Mouse (Mus musculus) frontal cortex, adult 2 months (tissue): ENCODE measurements around the gene Spink2. TPM values are rescaled to one million over a fixed set of nuclear protein-coding genes. Genes with fewer than 3 reads are reported as not detected.

Experiments used
- DNase-seq, 2 experiments: peaks; one replicate each; pipeline ENCODE4 v3.0.0; 2022; ENCODE audit warnings: low spot score in 1 of 2; ENCODE audit errors: extremely low spot score in 1 of 2
- polyA plus RNA-seq: library from polyadenylated mRNA; depleted of rRNA; stranded (reverse); fragments of >200 nt; gene quantifications from 2 replicates; pipeline ENCODE4 v1.2.3, GENCODE M21; 2012; rRNA removed

Gene Spink2
- polyA plus RNA-seq, 1 experiment, result 0.22 TPM

DNA sequence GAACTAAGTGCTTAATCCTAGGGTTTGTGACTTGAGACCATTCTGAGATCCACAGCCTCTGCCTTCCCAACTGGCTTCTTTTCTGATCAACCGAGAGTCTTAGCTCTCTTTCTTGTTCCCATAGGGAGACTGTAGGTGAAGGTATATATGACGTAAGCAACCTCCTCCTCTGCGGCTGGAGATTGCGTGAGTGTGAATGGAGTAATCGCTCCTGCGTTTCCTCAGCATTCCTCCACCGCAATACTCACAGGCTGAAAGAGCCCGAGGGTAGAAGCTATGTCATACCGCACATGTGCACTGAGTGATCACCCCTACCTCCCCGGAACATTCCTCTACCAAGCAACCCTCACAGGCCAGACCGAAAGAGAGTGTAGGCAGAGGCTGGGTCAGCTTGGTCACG lies 55.7 kb downstream of the Spink2 start:
- no peak for DNase-seq

Other genes with a start within 250 kb of the Spink2 start
- gene Srp72, start 236.8 kb downstream of the Spink2 start, polyA plus RNA-seq, result 64.9 and 66.3 TPM in 2 replicates
- not detected in 2 replicates for gene Arl9, start 207.4 kb downstream of the Spink2 start, polyA plus RNA-seq
- 0.26 and 0.40 TPM in 2 replicates for gene Thegl, start 195.4 kb downstream of the Spink2 start, polyA plus RNA-seq
- gene Hopx, start 96.3 kb downstream of the Spink2 start, polyA plus RNA-seq, result 75.1 and 105 TPM in 2 replicates
- gene Rest, start 54.0 kb upstream of the Spink2 start, polyA plus RNA-seq, result 3.4 and 3.5 TPM in 2 replicates
- gene Noa1, start 98.6 kb upstream of the Spink2 start, polyA plus RNA-seq, result 17.1 and 18.6 TPM in 2 replicates
- gene Polr2b, start 98.7 kb upstream of the Spink2 start, polyA plus RNA-seq, result 36.8 and 38.5 TPM in 2 replicates
- gene Igfbp7, start 196.6 kb upstream of the Spink2 start, polyA plus RNA-seq, result 97.7 and 99.9 TPM in 2 replicates